Mouse (Mus musculus) thymus, postnatal 10 days (tissue): Measurements from ENCODE around the gene Luzp2.

Experiments
- DNase-seq, 2 experiments: peaks; one replicate each; pipeline ENCODE4 v3.0.0; 2021; ENCODE audit warnings: low spot score in 2 of 2

Gene Luzp2

GRCm38 (mm10) chr7:54835372-54835851 is at the start of gene Luzp2:
Luzp2 (plus strand) TSS chr7:54835498.
- DNase-seq = no peak

- DNase-seq = no peak
Measured at GRCm38 (mm10) chr7:54787456-54787855, 47.8 kb upstream of the Luzp2 start.

GRCm38 (mm10) chr7:54818606-54819005 is 16.7 kb upstream of the Luzp2 start:
- no peak for DNase-seq

GRCm38 (mm10) chr7:54828751-54829150 is 6.5 kb upstream of the Luzp2 start:
- no peak for DNase-seq

GRCm38 (mm10) chr7:54835911-54836352 is 634 bp downstream of the Luzp2 start:
- DNase-seq = no peak

GRCm38 (mm10) chr7:54836437-54836836 is 1.1 kb downstream of the Luzp2 start:
- DNase-seq = no peak

GRCm38 (mm10) chr7:54842807-54843335 is 7.6 kb downstream of the Luzp2 start:
- DNase-seq = no peak

- DNase-seq = no peak
Measured at GRCm38 (mm10) chr7:54845875-54846691, 10.8 kb downstream of the Luzp2 start.

GRCm38 (mm10) chr7:54846692-54847020 is 11.4 kb downstream of the Luzp2 start:
- no peak for DNase-seq

- DNase-seq = no peak
Measured at GRCm38 (mm10) chr7:54852860-54853259, 17.6 kb downstream of the Luzp2 start.

- no peak for DNase-seq
Measured at GRCm38 (mm10) chr7:54861230-54861856, 26.0 kb downstream of the Luzp2 start.

GRCm38 (mm10) chr7:54878928-54879644 is 43.8 kb downstream of the Luzp2 start:
- DNase-seq = no peak

GRCm38 (mm10) chr7:54893709-54894627 is 58.7 kb downstream of the Luzp2 start:
- DNase-seq = no peak

GRCm38 (mm10) chr7:54898589-54898988 is 63.3 kb downstream of the Luzp2 start:
- DNase-seq = no peak

- no peak for DNase-seq
Measured at GRCm38 (mm10) chr7:54909958-54910357, 74.7 kb downstream of the Luzp2 start.

GRCm38 (mm10) chr7:54914030-54914429 is 78.7 kb downstream of the Luzp2 start:
- no peak for DNase-seq

- DNase-seq = no peak
Measured at GRCm38 (mm10) chr7:54921991-54922390, 86.7 kb downstream of the Luzp2 start.

GRCm38 (mm10) chr7:54956759-54957158 is 121.5 kb downstream of the Luzp2 start:
- no peak for DNase-seq

GRCm38 (mm10) chr7:54962678-54963077 is 127.4 kb downstream of the Luzp2 start:
- no peak for DNase-seq

- DNase-seq = no peak
Measured at GRCm38 (mm10) chr7:54977372-54977771, 142.1 kb downstream of the Luzp2 start.

- no peak for DNase-seq
Measured at GRCm38 (mm10) chr7:54980585-54980984, 145.3 kb downstream of the Luzp2 start.
